Mouse (Mus musculus) testis, adult 2 months (tissue): ENCODE data around the gene Unc13c. TPM values are rescaled to one million over a fixed set of nuclear protein-coding genes. Genes with fewer than 3 reads are reported as not detected.

Experiments used
- H3K27ac ChIP-seq: fragments of 200-500 bp; 2 replicates; pipeline ENCODE4 v1.5.1; 2012; ENCODE audit warnings: low read depth, low read length; ENCODE audit not compliant: control insufficient read depth, insufficient read depth
- H3K27me3 ChIP-seq: fragments of 200-500 bp; 2 replicates; pipeline ENCODE4 v1.6.1; 2012; ENCODE audit warnings: mild to moderate bottlenecking, low read length, moderate library complexity; ENCODE audit not compliant: control insufficient read depth, insufficient read depth
- H3K36me3 ChIP-seq: fragments of 200-500 bp; 2 replicates; pipeline ENCODE4 v1.6.1; 2012; ENCODE audit warnings: mild to moderate bottlenecking, low read length; ENCODE audit not compliant: control insufficient read depth, insufficient read depth
- H3K4me1 ChIP-seq: fragments of 200-500 bp; 2 replicates; pipeline ENCODE4 v1.6.1; 2012; ENCODE audit warnings: low read length; ENCODE audit not compliant: control insufficient read depth, insufficient read depth
- H3K4me3 ChIP-seq: fragments of 200-500 bp; 2 replicates; pipeline ENCODE4 v1.5.1; 2012; ENCODE audit warnings: low read depth, mild to moderate bottlenecking, low read length, moderate library complexity, mixed read lengths; ENCODE audit not compliant: control insufficient read depth
- CTCF ChIP-seq: fragments of 200-500 bp; IDR thresholded peaks from 2 replicates; pipeline ENCODE4 v1.5.1; 2012; ENCODE audit warnings: low read depth, mild to moderate bottlenecking, inconsistent platforms, low read length, moderate library complexity; ENCODE audit not compliant: control insufficient read depth, insufficient read depth, insufficient replicate concordance
- POLR2A ChIP-seq: fragments of 200-500 bp; IDR thresholded peaks from 2 replicates; pipeline ENCODE4 v1.6.1; 2012; ENCODE audit warnings: low read depth, mild to moderate bottlenecking, inconsistent platforms, low read length, moderate library complexity; ENCODE audit not compliant: control insufficient read depth
- polyA plus RNA-seq: library from polyadenylated mRNA; depleted of rRNA; stranded (reverse); fragments of >200 nt; gene quantifications from 2 replicates; pipeline ENCODE4 v1.2.3, GENCODE M21; 2012; rRNA removed

Gene Unc13c
- polyA plus RNA-seq, result 0.07 and 0.10 TPM in 2 replicates

DNA sequence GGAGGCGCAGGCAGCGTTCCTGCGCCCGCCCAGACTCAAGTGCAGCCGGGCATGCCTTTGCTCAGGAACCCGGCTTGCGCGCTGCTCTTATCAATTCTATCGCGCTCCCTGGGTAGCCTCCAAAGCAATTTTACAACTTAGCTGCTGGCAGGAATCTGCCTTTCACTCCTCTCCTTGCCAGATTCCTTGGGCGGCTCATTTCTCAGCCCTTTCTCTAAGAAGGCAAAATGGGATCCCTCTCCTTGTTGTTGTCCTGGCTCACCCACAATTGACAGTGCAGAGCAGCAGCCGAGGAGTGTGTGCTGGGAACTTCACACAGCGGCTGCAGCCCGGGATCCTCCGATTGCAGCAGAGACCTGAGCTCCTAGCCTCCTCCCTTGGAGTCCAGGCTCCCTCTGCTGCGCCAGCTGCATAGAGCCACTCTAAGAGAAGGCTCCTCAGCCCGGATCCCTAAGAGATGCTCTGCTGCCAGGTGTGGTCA, at the start of gene Unc13c:
Unc13c (minus strand) TSS at position 326 of the 481 bp plus-strand sequence.
- Histone ChIP-seq H3K4me3 (no peak within 1 kb of the TSS; the same call in 1 of the 2 replicates), H3K27ac (no peak within 1 kb of the TSS), H3K36me3 (no peaks in the 10 kb centered on the region), H3K27me3 (no peaks in the 10 kb centered on the region), H3K4me1 (peaks cover 6% of the 10 kb centered on the region)
- TF ChIP-seq CTCF, result no peak
- TF ChIP-seq POLR2A, result no peak

DNA sequence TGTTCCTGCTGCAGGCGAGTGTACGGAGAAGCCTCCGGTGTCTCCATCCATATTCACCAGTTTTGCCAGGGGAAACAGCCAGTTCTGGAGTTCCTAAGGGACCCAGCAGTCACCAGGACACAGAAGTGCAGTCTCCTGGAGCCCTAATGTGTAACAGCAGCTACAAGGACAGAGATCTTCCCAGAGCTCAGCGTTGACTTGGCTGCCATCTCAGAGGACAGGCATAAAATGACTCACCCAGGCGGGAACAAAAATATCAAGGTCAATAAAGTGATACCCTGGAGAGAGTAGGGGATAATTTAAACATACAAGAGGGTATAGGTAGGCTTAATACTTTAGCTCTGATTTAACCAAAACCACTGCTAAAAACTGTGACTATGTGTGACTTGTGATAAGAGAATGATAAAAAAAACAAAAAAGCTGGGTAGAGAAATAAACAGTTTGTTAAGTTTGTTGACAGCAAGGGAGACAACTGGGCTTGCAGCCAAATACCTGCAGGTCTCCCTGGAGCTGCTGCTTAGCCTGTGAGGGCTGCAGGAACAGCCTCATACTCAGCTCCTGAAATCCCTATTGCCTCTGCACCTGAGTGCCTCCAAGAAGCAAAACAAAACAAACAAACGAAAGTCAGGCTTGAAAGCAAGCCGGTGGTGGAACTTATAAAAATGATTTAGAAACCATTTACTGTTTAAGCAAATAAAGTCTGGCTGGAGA, 39.4 kb upstream of the Unc13c start:
- no peak overlapping the region for H3K27ac ChIP-seq
- TF ChIP-seq CTCF (no peak), POLR2A (no peak)
- no peaks in the 10 kb centered on the region for H3K36me3 ChIP-seq
- no peaks in the 10 kb centered on the region for H3K27me3 ChIP-seq
- no peak overlapping the region for H3K4me3 ChIP-seq
- no peaks in the 10 kb centered on the region for H3K4me1 ChIP-seq

DNA sequence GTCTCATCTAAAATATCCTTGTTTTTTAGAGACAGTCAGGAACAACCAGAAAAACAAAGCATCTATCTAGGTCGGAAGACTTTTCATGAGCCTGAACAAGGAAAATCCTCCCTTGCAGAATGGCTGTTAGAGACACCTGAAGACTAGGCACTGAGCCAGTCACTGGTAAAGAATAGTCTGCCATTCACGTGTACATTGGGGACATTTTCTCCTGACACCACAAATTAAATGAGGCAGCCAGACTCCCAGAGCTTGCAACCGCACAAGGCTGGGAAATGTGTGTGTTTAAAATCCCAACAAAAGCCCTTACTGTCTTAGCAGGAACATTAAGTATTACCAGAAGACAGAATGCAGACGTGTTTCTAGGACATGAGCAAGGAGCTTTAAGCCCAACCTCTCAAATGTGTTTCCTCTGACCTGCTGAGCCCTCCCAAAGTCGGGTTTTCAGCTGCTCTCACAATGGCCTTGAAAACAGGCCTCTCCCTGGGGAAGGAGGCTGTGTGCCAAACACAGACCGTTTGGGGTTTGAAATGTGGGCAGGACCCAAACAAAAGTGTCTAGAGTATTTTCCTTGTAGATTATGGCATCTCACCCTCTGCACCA, 33.7 kb upstream of the Unc13c start:
- no peaks in the 10 kb centered on the region for H3K36me3 ChIP-seq
- no peaks in the 10 kb centered on the region; the same call in 1 of the 2 replicates for H3K4me1 ChIP-seq
- H3K27me3 ChIP-seq, result no peaks in the 10 kb centered on the region
- H3K4me3 ChIP-seq, result no peak overlapping the region
- H3K27ac ChIP-seq, result peak overlapping the region; percentile 39
- TF ChIP-seq POLR2A (no peak), CTCF (no peak)

DNA sequence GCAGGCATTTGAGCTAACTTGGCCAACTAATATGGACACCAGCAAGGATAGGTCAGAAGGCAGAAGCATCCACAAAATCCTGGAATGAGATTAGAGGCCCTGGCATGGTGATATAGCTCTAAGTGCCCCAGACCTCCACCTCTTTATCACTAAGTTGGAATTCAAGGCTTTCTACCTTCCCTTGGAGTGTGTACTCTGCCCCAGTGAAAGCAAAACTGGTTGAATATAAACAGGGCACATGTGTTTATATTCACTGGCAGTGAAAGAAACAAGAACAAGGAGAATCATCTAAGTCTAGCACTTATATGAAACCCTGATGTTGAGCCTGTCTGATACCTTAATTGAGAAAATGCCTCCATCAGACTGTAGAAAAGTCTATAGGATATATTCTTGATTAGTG, 19.3 kb upstream of the Unc13c start:
- no peak overlapping the region for H3K27ac ChIP-seq
- H3K36me3 ChIP-seq, result no peaks in the 10 kb centered on the region
- no peak overlapping the region for H3K4me3 ChIP-seq
- H3K4me1 ChIP-seq, result no peaks in the 10 kb centered on the region
- no peaks in the 10 kb centered on the region for H3K27me3 ChIP-seq
- TF ChIP-seq CTCF, result no peak
- TF ChIP-seq POLR2A, result no peak

DNA sequence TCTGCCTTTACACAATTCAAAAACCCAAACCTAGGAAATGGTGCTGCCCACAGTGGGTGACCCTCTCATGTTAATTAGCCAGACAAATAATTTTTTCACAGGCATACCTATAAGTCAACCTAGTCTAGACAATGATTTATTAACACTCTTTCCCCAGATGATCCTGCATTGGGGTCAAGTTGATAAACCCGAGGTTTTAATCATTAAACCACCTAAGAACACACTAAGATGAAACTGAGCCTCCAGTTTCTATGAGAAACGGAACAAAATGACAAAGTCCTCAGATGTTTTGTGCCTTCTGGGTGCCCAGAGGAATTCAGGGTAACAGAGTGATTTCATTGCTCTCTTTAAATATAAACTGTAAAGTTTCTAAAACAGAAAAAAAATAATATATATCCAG, 18.5 kb upstream of the Unc13c start:
- TF ChIP-seq CTCF (no peak), POLR2A (no peak)
- H3K27me3 ChIP-seq, result no peaks in the 10 kb centered on the region
- no peak overlapping the region for H3K4me3 ChIP-seq
- no peaks in the 10 kb centered on the region for H3K36me3 ChIP-seq
- H3K4me1 ChIP-seq, result no peaks in the 10 kb centered on the region
- H3K27ac ChIP-seq, result no peak overlapping the region

DNA sequence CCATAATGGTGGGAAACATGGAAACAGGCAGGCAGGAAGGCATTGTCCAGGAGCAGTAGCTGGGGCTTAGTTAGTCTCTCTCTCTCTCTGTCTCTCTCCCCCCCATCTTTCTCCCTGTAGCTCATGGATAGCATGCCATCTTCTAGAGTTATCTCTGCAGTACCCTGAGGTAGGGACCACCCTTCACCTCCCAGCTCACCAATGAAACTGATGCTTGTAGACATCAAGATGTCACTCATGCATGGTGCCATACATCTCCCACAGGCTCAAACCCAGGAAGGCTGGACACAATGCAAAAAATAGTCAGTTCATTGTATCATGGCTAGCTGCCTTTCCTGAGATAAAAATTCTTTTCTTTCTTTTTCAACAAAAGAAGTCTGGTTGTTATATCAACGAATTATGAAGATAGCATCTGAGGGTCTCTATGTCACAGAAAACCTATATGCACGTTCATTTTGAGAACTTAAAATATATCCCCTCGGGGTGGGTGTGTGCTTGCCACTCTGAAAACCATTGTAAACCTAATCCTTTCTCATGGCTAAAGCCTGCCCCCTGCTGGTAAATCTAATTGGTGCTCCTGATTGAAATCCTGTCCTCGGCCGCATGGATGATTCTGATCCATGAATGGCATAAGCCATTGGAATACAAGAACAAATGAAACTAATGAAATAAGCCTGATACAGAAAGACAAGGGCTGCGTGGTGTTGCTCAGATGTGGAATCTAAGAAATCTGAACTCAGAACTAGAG, 14.0 kb upstream of the Unc13c start:
- H3K27me3 ChIP-seq, result no peaks in the 10 kb centered on the region
- H3K4me3 ChIP-seq, result no peak overlapping the region
- no peak overlapping the region for H3K27ac ChIP-seq
- no peaks in the 10 kb centered on the region for H3K4me1 ChIP-seq
- no peaks in the 10 kb centered on the region for H3K36me3 ChIP-seq
- no peak for TF ChIP-seq CTCF
- no peak for TF ChIP-seq POLR2A
